In genomic region chr10:42242484-42242883, GRCm38 (mm10) we compare ENCODE assay signal across 13 mouse cellular contexts.
"Had no signal": no experiment of that assay in that cellular context is flagged by ENCODE, and none has a peak within 500 bp of the region (broad histone marks: within the 10 kb centered on the region; RNA-seq: fewer than 3 reads in every experiment).

No protein-coding gene starts in this region.

- H3K9me3 ChIP-seq: limb, embryonic 15.5 days; midbrain, embryonic 13.5 days; midbrain, embryonic 15.5 days; neural tube, embryonic 12.5 days; stomach, embryonic 15.5 days had no signal

- ATAC-seq: midbrain, embryonic 13.5 days; midbrain, embryonic 15.5 days had no signal

- H3K4me3 ChIP-seq: limb, embryonic 15.5 days; midbrain, embryonic 13.5 days; midbrain, embryonic 15.5 days; neural tube, embryonic 12.5 days; stomach, embryonic 15.5 days had no signal

- H3K27me3 ChIP-seq: limb, embryonic 15.5 days; midbrain, embryonic 13.5 days; midbrain, embryonic 15.5 days; neural tube, embryonic 12.5 days; stomach, embryonic 15.5 days had no signal

- H3K27ac ChIP-seq: limb, embryonic 15.5 days; macrophage; midbrain, embryonic 13.5 days; midbrain, embryonic 15.5 days; neural tube, embryonic 12.5 days; stomach, embryonic 15.5 days; stomach, postnatal 0 days had no signal

- H3K4me2 ChIP-seq: limb, embryonic 15.5 days; lung, embryonic 14.5 days; midbrain, embryonic 11.5 days; midbrain, embryonic 13.5 days; midbrain, embryonic 15.5 days; neural tube, embryonic 12.5 days; stomach, embryonic 15.5 days had no signal

- H3K9ac ChIP-seq: limb, embryonic 15.5 days; lung, embryonic 14.5 days; midbrain, embryonic 13.5 days; midbrain, embryonic 15.5 days; neural tube, embryonic 12.5 days; stomach, embryonic 15.5 days had no signal

- H3K36me3 ChIP-seq: limb, embryonic 15.5 days; midbrain, embryonic 13.5 days; midbrain, embryonic 15.5 days; neural tube, embryonic 12.5 days; stomach, embryonic 15.5 days had no signal

- DNase-seq: lung, embryonic 14.5 days; right cerebral cortex, postnatal 14 days; thymus, adult 2 months; thymus, postnatal 25 days; thymus, postnatal 4 days had no signal
